Mouse (Mus musculus): Measurements from ENCODE around the gene Zp3.

Zp3 gene

DNA sequence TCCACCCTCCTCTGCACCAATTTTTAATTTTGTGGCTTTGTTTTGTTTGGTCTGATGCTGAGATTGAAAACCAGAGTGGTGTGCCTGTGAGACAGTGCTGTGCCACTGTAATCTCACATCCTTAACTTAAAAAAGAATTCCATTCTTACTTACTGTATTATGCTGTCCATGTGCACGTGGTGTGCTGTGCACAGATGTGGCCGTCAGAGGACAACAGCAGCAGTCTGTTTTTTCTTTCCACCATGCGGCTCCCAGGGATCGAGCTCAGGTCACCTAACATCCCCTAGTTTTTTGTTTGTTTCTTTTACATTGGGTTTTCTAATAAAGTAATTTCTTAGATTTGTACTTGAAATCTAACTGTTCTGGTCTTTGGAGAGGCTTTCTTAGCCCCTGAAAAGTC lies 24.6 kb downstream of the Zp3 start:
- DNase-seq (ENCODE audit: low spot score in 2 of 2): no peak

DNA sequence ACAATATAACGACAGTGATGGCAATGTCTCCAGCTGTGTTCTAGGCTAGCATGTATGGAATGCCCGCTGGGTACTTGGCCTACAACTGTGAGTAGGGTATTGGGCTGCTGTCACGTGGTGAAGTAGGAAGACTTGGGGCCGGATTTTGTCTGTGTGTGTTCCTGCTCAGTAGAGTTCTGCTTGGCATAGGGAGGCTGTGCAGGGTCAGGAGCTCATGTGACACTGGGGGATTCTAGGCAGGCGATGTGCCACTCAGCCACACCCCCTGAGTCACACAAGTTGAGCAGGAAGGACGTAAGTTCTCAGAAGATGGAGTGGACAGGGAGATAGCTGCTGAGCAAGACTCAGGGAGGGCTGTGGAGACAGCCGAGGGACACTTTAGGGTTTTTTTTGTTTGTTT lies 27.8 kb downstream of the Zp3 start:
- DNase-seq (ENCODE audit: low spot score in 2 of 2): no peak

DNA sequence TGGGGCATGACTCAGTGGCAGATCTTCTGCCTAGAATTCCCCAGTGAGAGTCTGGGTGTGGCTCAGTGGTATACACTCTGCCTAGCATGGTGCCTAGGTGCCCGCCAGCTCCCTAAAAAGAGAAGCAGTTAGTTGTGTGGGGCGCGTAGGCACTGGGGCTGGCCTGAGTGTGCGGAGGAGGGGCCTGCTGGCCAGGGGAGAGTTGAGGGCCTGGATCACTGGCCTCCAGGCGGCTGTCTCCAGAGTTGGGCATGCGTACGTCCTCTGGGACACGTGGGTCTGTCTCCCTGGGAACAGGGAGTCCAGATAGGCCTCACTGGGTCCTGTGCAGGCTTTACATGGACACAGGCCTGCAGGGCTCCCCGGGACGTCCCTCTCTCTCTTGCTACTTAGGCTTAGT lies 35.0 kb downstream of the Zp3 start:
- no peak for DNase-seq (ENCODE audit: low spot score in 2 of 2)

DNA sequence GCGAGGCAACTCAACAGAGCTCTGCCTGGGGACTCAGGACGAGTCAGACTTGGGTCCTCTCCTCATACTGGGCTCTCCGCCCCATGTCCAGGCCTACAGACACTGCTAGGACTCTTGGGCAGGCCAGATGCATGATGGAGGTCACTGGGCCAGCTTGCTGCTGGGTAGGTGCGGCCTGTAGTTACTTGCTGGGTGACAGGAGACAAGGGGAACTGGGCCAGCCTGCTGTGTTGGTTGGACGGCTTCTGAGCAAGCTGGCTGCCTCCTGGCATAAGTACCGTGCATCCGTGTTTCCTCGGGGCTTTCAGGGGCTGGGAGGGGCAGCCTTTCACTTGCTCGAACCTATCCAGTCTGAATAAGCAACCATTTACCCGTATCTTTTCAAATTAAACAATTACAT lies 35.7 kb downstream of the Zp3 start:
- DNase-seq (ENCODE audit: low spot score in 2 of 2): no peak

DNA sequence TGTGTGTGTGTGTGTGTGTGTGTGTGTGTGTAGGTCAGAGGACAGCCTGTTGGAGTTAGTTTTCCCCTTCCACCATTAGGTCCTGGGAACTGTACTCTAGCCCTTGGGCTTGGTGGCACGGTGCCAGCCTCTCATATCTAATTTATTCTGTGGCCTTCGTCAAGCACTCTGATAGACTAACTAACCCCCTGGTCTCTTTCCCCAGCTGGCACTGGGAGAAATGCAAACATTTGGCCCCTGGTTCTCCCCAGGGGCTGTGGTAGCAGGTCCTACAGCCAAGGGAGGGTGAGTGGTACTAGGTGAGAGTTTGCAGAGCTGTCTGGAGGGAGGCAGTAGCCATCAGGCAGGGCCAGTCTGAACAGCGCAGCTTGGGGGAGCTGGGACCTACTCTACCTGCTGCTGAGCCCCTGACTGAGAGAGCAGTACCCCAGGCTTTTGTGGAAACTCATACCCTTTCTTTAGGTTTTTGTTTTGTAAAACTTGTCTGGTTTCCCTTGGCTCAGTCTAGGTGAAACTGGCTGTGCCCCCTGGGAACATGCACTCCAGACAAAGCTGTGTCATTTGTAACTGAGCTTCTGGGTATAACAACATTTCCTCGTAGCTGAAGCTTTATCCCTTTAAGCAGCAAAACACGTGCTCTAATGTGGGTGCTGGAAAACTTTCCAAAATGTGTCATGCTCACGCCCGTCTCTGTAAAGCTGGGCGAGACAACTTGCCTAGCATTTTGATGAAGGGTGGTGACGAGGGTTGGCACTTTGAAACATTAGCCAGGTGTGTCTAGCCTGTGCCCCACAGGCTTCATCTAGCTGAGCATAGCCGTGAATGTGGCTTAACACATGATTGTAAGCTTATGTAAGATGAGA lies 36.3 kb downstream of the Zp3 start:
- no peak for DNase-seq (ENCODE audit: low spot score in 2 of 2)

DNA sequence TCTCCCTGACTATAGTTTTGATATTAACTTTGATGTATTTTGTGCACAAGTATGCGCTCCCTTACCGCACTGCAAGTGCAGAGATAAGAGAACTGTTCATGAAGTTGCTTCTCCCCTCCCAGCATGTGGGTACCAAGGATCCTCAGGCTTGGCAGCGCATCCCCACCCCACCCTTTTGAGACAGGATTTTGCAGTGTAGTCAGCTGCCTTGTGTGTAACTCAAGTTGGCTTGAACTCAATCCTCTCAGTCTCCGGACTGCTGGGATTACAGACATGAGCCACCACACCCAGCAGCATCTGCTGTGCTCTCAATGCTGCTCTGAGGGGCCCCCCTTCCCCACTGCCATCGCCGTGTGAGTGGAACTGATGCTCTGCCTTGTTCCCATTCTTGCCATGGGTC lies 37.4 kb downstream of the Zp3 start:
- DNase-seq (ENCODE audit: low spot score in 2 of 2): no peak

DNA sequence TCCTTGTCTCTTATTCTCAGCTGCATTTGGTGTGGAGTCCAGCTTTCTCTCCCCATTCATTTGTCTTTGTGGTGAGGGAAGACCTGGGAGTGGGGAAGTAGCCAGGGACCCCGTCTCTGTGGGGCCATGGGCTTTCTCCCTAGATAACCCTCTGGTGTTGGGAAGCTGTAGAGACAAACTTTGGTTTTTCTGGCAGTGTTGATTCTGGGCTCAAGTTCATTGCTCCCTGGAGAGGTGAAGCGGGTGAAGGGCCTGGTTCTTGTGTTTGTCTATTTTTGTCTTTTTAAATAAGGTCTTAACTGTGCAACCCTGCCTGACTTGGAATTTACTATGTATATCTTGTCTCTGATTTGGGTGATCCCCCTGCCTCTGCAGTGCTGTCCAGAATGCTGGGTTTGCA lies 38.8 kb downstream of the Zp3 start:
- DNase-seq (ENCODE audit: low spot score in 2 of 2): no peak

DNA sequence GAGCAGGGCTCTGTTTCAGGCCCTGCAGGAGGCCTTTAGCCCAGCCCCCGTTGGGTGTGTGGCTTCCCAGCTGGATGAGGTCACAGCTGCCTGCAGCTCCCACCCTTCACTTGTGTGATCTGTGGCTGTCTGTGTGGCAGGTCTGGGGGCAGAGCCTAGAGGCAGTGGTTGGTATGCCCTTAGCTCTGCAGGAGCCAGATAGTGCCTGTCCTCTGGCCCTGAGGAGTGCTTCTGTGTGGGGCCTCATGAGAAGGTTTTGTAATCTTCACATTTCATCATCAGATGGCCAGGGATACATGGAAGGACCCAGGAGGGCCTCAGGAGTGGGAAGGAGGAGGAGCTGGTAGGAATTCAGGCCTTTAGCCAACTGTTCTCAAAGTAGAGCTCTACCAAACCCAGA lies 40.0 kb downstream of the Zp3 start:
- DNase-seq (ENCODE audit: low spot score in 2 of 2): no peak

DNA sequence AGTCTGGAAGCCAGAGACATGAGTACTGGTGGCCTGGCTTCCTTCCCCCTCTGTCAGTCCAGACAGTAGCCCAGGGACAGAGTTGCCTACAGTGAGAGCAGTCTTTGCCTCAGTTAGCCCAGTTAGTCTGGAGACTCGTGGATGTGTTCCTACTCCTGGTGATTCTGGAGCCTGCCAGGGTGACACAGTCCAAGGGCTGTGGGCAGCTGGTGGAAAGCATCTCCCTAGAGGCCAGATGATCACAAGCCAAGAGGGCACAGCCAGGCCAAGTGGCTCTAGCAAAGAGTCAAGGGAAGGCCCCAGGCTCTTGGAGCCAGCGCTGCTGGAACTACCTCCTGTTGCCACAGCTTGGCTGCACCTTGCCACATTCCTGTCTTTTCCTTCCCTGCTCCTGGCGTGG lies 45.8 kb downstream of the Zp3 start:
- DNase-seq (ENCODE audit: low spot score in 2 of 2): no peak

DNA sequence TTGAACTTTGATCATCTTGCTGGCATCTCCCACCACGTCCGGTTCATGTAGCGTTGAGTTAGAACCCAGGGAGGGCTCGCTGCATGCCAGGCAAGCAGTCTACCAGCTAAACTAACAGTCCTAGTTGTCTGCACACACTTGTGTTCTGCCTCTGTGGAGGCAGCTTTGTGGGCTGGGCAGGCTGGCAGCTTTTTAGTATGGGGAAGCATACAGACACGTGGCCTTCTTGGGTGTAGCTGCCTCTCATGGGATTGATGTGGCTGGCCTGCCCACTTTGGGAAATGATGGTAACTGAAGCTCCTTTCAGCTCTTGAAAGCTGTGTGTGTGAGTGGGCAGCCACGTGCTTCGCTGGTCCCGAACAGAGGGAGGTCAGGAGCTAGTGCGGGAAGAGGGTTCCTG lies 47.0 kb downstream of the Zp3 start:
- DNase-seq (ENCODE audit: low spot score in 2 of 2): no peak

DNA sequence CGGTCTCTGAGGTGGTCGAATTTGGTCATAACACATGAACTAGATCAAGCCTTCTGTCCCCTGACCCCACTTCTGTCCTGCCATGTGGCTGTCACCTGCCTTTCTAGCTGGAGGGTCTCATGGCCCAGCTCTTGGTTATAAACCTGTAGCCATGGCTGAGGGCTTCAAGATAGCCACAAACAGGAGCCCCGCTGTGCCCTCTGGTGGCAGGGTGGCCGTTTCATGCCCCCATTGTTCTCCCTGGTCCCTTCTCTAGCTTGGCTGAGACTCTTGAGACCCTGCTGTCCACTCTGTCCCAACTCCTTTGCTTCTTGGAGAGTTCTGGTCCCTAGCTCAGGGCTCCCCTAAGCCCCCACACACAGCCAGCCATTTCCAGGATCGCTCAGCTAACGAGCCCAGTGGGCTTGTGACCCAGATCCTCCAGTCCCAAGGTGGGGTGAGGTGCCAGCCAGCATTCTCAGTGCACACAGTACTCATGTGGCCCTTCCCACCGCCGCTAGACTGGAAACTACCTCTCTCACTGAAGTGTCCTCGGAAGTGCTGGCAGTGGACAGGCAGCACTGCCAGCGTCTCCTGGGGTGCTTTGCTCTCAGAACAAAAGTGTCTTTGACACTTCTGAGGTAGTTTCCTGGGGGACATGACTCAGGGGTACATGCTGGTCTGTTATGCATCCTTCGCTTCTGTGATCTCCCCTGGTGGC lies 47.9 kb downstream of the Zp3 start:
- no peak for DNase-seq (ENCODE audit: low spot score in 2 of 2)

DNA sequence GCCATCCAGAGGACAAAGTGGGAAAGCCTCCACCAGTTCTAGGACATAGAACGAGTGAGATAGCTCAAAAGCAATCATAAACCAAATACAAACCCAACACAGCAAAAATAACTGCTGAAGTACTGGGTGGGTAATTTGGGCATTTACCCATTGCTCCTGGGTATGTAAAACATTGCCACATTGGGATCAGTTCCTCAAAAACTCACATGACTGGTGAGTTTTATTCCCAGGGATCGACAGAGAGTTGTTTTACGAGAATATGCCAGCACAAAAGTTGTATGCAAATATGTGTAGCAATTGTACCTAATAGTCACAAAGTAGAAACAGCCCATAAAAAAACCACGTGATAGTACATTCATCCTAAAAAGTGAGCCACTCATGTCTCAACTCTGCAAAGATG lies 55.0 kb downstream of the Zp3 start:
- no peak for DNase-seq (ENCODE audit: low spot score in 2 of 2)

DNA sequence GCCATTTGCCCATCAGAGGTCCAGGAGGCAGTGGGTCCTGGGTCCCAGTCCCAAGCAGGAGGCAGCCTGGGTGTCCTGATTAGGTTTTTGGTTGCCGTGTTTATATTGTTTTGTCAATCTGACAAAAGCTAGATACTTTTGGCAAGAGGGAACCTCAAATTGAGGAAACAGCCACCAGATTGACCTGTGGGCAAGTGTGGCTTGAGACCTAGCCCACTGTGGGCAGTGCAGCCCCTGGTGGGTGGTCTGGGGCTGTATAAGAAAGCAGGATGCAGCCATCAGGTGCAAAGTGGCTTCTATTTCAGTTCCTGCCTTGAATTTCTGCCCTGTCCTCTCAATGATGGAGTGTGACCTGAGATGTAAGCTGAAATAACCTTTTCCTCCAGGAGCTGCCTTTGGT lies 55.4 kb downstream of the Zp3 start:
- no peak for DNase-seq (ENCODE audit: low spot score in 2 of 2)

DNA sequence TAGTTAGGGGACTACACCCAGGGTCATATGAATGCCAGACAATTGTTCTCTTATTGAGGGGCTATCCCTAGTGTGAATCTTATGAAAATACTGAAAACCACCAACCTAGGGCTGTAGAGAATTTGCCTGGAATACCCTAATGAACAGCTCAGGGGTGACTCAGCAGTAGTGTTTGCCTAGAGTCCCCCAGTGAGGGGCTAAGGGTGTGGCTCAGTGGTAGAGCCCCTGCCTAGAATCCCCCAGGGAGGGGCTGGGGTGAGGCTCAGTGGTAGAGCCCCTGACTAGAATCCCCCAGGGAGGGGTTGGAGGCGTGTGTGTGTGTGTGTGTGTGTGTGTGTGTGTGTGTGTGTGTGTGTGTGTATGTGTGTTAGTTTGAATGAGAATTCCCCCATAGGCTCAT lies 56.8 kb downstream of the Zp3 start:
- no peak for DNase-seq (ENCODE audit: low spot score in 2 of 2)
